Mouse (Mus musculus): ENCODE results near the gene Wnk1. TPM values are rescaled to one million over a fixed set of nuclear protein-coding genes. Genes with fewer than 3 reads are reported as not detected.

Wnk1 gene
- polyA plus RNA-seq, 1 experiment from 2014 or later: 72.8 TPM

- H3K4me2 ChIP-seq: no peak overlapping the region
- H3K4me3 ChIP-seq: no peak overlapping the region
- H3K36me3 ChIP-seq: peaks cover 13% of the 10 kb centered on the region
- H3K27me3 ChIP-seq: no peaks in the 10 kb centered on the region
- H3K27ac ChIP-seq: no peak overlapping the region
- H3K9ac ChIP-seq: no peak overlapping the region
- no peak for ATAC-seq (ENCODE audit: insufficient number of reproducible peaks, low FRiP score, low TSS enrichment, low read depth)
- H3K9me3 ChIP-seq: no peaks in the 10 kb centered on the region
- 78% methylated on average over 1 of the region's 1 CpGs for WGBS
- H3K4me1 ChIP-seq: no peaks in the 10 kb centered on the region
Measured at GRCm38 (mm10) chr6:119996480-119996879, 42.0 kb downstream of the Wnk1 start.

GRCm38 (mm10) chr6:119924235-119925005, 114.1 kb downstream of the Wnk1 start:
- no peak overlapping the region for H3K4me3 ChIP-seq
- H3K4me2 ChIP-seq: no peak overlapping the region
- H3K36me3 ChIP-seq: peaks cover 81% of the 10 kb centered on the region
- no peak for ATAC-seq (ENCODE audit: insufficient number of reproducible peaks, low FRiP score, low TSS enrichment, low read depth)
- no peaks in the 10 kb centered on the region for H3K27me3 ChIP-seq
- H3K27ac ChIP-seq: no peak overlapping the region
- H3K9me3 ChIP-seq: no peaks in the 10 kb centered on the region
- H3K9ac ChIP-seq: no peak overlapping the region
- no peaks in the 10 kb centered on the region for H3K4me1 ChIP-seq
- WGBS: 43% methylated on average over 4 of the region's 4 CpGs

GRCm38 (mm10) chr6:119922544-119922943, 115.9 kb downstream of the Wnk1 start:
- Histone ChIP-seq H3K27ac (no peak overlapping the region), H3K4me3 (no peak overlapping the region), H3K4me1 (no peaks in the 10 kb centered on the region), H3K36me3 (peaks cover 79% of the 10 kb centered on the region), H3K9ac (no peak overlapping the region), H3K9me3 (no peaks in the 10 kb centered on the region), H3K4me2 (no peak overlapping the region), H3K27me3 (no peaks in the 10 kb centered on the region)
- 82% methylated on average over 4 of the region's 4 CpGs for WGBS
- no peak for ATAC-seq (ENCODE audit: insufficient number of reproducible peaks, low FRiP score, low TSS enrichment, low read depth)

- 80% methylated on average over 3 of the region's 3 CpGs for WGBS
- no peak overlapping the region for H3K27ac ChIP-seq
- H3K4me3 ChIP-seq: no peak overlapping the region
- no peak overlapping the region for H3K4me2 ChIP-seq
- H3K4me1 ChIP-seq: no peaks in the 10 kb centered on the region
- peaks cover 78% of the 10 kb centered on the region for H3K36me3 ChIP-seq
- no peaks in the 10 kb centered on the region for H3K9me3 ChIP-seq
- no peak overlapping the region for H3K9ac ChIP-seq
- no peak for ATAC-seq (ENCODE audit: insufficient number of reproducible peaks, low FRiP score, low TSS enrichment, low read depth)
- no peaks in the 10 kb centered on the region for H3K27me3 ChIP-seq
Measured at GRCm38 (mm10) chr6:119922136-119922535, 116.3 kb downstream of the Wnk1 start.

GRCm38 (mm10) chr6:119918561-119919181, 119.8 kb downstream of the Wnk1 start:
- no peak for ATAC-seq (ENCODE audit: insufficient number of reproducible peaks, low FRiP score, low TSS enrichment, low read depth)
- Histone ChIP-seq H3K27me3 (no peaks in the 10 kb centered on the region), H3K4me1 (no peaks in the 10 kb centered on the region), H3K9ac (no peak overlapping the region), H3K27ac (no peak overlapping the region), H3K4me3 (no peak overlapping the region), H3K9me3 (no peaks in the 10 kb centered on the region), H3K4me2 (no peak overlapping the region), H3K36me3 (peaks cover 80% of the 10 kb centered on the region)
- 82% methylated on average over 16 of the region's 16 CpGs for WGBS

GRCm38 (mm10) chr6:119915710-119916109, 122.8 kb downstream of the Wnk1 start:
- Histone ChIP-seq H3K9me3 (no peaks in the 10 kb centered on the region), H3K27me3 (no peaks in the 10 kb centered on the region), H3K4me2 (no peak overlapping the region), H3K9ac (no peak overlapping the region), H3K36me3 (peaks cover 82% of the 10 kb centered on the region), H3K4me1 (no peaks in the 10 kb centered on the region), H3K27ac (no peak overlapping the region), H3K4me3 (no peak overlapping the region)
- 94% methylated on average over 5 of the region's 5 CpGs for WGBS
- no peak for ATAC-seq (ENCODE audit: insufficient number of reproducible peaks, low FRiP score, low TSS enrichment, low read depth)

GRCm38 (mm10) chr6:119912046-119912445, 126.4 kb downstream of the Wnk1 start:
- Histone ChIP-seq H3K27ac (no peak overlapping the region), H3K27me3 (no peaks in the 10 kb centered on the region), H3K4me1 (no peaks in the 10 kb centered on the region), H3K4me2 (no peak overlapping the region), H3K9me3 (no peaks in the 10 kb centered on the region), H3K36me3 (peaks cover 51% of the 10 kb centered on the region), H3K4me3 (no peak overlapping the region), H3K9ac (no peak overlapping the region)
- WGBS: 61% methylated on average over 5 of the region's 5 CpGs
- ATAC-seq (ENCODE audit: insufficient number of reproducible peaks, low FRiP score, low TSS enrichment, low read depth): no peak

GRCm38 (mm10) chr6:119905461-119905860, 133.0 kb downstream of the Wnk1 start:
- Histone ChIP-seq H3K4me2 (no peak overlapping the region), H3K9me3 (no peaks in the 10 kb centered on the region), H3K4me1 (peaks cover 5% of the 10 kb centered on the region), H3K36me3 (peaks cover 10% of the 10 kb centered on the region; the same call in 1 of the 2 replicates), H3K9ac (no peak overlapping the region), H3K27me3 (no peaks in the 10 kb centered on the region), H3K27ac (no peak overlapping the region), H3K4me3 (no peak overlapping the region)
- ATAC-seq (ENCODE audit: insufficient number of reproducible peaks, low FRiP score, low TSS enrichment, low read depth): no peak
- WGBS: 86% methylated on average over 5 of the region's 5 CpGs

GRCm38 (mm10) chr6:119903081-119903789, 135.2 kb downstream of the Wnk1 start:
- H3K36me3 ChIP-seq: peaks cover 10% of the 10 kb centered on the region; the same call in 1 of the 2 replicates
- no peaks in the 10 kb centered on the region for H3K9me3 ChIP-seq
- peaks cover 5% of the 10 kb centered on the region for H3K4me1 ChIP-seq
- peak overlapping the region; percentile 63 for H3K4me2 ChIP-seq
- 19% methylated on average over 15 of the region's 15 CpGs for WGBS
- no peak for ATAC-seq (ENCODE audit: insufficient number of reproducible peaks, low FRiP score, low TSS enrichment, low read depth)
- no peaks in the 10 kb centered on the region for H3K27me3 ChIP-seq
- H3K27ac ChIP-seq: peak overlapping the region; percentile 97
- H3K4me3 ChIP-seq: peak overlapping the region; percentile 94
- peak overlapping the region; percentile 95 for H3K9ac ChIP-seq

GRCm38 (mm10) chr6:119902204-119903080, 136.0 kb downstream of the Wnk1 start, which contains the start of gene Rad52:
Rad52 (plus strand) TSS chr6:119902698.
- peaks cover 10% of the 10 kb centered on the region; the same call in 1 of the 2 replicates for H3K36me3 ChIP-seq
- ATAC-seq (ENCODE audit: insufficient number of reproducible peaks, low FRiP score, low TSS enrichment, low read depth): peak; percentile 77
- no peaks in the 10 kb centered on the region for H3K9me3 ChIP-seq
- H3K4me2 ChIP-seq: peak within 1 kb of the TSS; percentile 63
- peak within 1 kb of the TSS; percentile 97 for H3K27ac ChIP-seq
- H3K9ac ChIP-seq: peak within 1 kb of the TSS; percentile 95
- 1% methylated on average over 67 of the region's 67 CpGs for WGBS
- H3K27me3 ChIP-seq: no peaks in the 10 kb centered on the region
- peak within 1 kb of the TSS; percentile 94 for H3K4me3 ChIP-seq
- H3K4me1 ChIP-seq: peaks cover 5% of the 10 kb centered on the region

GRCm38 (mm10) chr6:119892711-119893110, 145.8 kb downstream of the Wnk1 start:
- no peak overlapping the region for H3K4me2 ChIP-seq
- ATAC-seq (ENCODE audit: insufficient number of reproducible peaks, low FRiP score, low TSS enrichment, low read depth): no peak
- no peak overlapping the region for H3K4me3 ChIP-seq
- H3K27me3 ChIP-seq: no peaks in the 10 kb centered on the region
- H3K9ac ChIP-seq: no peak overlapping the region
- no peak overlapping the region for H3K27ac ChIP-seq
- WGBS: 81% methylated on average over 7 of the region's 7 CpGs
- H3K36me3 ChIP-seq: no peaks in the 10 kb centered on the region
- H3K4me1 ChIP-seq: no peaks in the 10 kb centered on the region
- no peaks in the 10 kb centered on the region for H3K9me3 ChIP-seq

Data from limb, embryonic 15.5 days (tissue).